Mouse (Mus musculus) layer of hippocampus, adult 9-10 months (tissue): ENCODE measurements around the gene Mis18bp1.
"Not testable (repeated sequence)": the region's sequence is repeated elsewhere in the genome, so short reads cannot be mapped to it uniquely, and the experiment has no call there.

Experiments used
- DNase-seq: peaks from one replicate; pipeline ENCODE4 v3.0.0; 2022; ENCODE audit warnings: low spot score

Gene Mis18bp1

DNA sequence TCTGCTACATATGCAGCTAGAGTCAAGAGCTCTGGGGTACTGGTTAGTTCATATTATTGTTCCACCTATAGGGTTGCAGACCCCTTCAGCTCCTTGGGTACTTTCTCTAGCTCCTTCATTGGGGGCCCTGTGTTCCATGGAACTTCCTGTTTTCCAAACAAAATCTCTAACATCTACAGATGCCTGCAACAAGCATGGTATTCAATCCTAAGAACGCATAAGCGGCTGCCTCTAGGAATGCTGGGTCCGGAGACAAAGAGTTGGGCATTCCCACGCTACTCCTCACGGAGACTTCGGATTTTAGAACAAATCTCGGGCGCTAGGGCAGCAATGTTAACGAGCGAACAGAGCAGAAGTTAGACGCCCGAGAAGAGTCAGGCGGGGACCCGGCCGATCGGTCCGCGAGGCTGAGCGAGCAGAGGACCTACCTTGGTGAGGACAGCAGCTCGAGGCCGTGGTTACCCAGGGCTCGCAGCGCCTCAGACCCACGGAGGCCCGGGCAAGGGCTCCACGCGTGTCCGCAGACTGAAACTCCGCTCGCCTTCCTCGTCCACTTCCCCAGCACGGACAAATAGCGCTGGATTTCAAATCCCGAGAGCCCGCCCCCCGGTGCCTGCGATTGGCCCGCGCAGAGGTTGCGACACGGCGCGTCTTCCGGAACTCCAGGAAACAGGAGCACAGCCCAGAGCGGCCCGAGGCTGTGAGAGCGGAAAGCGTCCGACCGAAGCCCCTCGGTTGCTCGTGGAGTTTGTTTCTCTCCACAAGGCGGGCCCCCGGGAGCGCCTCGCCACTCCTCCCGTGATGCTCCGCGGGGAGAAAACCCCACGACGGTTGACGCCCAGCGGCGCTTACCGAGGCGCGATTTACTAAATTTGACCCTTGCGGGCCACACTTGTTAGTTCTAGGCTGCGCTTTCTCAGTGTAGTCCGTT, at the start of gene Mis18bp1:
Mis18bp1 (minus strand) TSS at position 584 of the 931 bp plus-strand sequence.
- peak; percentile 82 for DNase-seq

DNA sequence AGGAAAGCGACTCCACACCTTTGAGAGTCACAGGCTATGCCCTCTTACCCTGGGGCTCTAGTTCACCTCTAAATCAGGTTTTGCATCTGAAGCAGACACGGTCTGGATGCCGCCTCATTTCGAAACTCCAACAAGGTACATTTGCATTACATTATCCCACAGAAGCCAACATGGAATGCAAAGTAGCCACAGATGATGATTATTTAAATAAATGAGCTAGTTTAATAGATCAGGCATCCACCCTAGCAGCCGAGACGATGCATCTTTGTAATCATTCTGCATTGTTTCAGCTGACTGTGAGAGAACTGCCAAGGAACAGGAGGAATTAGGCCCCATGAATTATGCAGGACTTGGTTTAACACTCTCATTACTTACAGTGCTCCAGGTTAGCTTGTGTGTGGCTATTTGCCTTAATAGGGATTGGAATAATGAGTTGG, 44.0 kb upstream of the Mis18bp1 start:
- DNase-seq, result no peak

DNA sequence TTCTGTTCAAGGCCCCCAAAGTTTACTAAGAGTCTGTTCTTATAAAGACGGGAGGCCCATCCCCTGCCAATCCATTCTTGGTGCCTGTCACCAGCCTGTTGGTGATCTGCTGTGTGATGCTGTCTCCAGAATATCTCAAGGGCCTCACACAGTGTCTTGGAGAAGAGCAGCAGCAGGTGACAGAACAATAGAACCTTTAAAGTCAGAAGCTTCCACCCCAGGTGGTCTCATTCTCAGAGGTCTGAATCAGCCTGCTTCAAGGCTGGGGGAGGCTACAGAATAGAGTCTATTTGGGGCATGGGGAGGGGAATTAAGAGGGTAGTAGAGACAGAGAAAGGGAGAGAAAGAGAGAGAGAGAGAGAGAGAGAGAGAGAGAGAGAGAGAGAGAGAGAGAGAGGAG, 34.0 kb upstream of the Mis18bp1 start:
- DNase-seq, result no peak

DNA sequence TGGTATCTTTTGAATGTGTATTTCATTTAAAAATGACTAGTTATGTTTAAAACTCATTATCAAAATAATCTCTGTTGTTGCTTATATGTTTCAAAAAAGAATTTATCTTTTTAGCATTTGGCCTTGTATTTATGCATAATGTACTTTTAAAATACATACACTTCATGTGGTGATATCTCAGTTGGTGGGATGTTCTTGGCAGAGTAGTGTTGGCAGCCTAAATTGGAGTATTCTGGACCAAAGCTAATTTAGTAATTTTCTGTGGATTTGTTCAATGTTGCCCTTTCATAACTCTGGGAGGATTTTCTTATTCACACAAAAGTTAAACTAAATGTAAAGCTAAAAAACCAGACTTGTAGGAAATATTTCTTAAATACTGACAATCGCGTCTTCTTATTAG, 29.4 kb upstream of the Mis18bp1 start:
- DNase-seq, result no peak

DNA sequence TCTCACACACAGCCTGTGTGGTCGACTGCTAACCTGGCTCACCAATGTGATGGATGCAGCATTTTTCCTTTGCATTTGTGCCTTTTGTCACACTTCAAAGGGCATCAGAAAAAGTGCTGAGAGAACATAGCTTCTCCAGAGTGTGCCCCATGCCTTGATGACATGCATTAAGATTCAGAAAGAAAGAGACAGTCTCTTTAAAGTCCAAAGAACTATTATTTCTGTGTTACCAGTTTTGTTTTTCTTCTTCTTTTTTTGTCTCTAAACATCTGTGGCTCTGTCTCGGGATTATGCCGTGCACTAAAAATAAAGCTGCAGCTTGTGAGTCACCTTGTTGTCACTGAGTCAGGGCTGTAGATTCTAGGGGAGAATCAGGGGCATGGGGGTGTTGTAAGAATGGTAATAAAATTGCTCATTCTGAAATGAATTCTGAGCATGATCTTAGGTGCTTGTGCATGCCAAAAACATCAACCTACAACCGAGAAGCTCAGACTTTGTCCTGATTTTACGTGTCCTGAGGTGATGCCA, 21.7 kb upstream of the Mis18bp1 start:
- DNase-seq, result no peak

DNA sequence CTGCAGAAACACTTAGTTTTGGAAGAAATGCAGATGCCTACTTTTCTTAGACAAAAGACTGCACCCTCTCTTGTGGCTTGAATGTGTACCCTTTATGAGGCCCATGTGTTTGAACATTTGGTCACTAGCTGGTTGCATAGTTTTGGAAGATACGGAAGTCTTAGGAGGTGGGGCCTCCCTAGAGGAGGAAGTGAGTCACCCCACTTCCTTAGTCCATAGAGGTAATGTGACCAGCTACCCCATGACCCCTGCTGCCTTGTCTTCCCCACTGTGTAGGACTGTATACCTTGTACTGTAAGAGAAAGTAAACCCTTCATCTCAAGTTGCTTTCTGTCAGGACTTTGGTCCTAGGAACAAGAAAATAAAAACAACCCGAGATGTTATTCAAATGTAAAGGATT, 16.8 kb upstream of the Mis18bp1 start:
- no peak for DNase-seq

DNA sequence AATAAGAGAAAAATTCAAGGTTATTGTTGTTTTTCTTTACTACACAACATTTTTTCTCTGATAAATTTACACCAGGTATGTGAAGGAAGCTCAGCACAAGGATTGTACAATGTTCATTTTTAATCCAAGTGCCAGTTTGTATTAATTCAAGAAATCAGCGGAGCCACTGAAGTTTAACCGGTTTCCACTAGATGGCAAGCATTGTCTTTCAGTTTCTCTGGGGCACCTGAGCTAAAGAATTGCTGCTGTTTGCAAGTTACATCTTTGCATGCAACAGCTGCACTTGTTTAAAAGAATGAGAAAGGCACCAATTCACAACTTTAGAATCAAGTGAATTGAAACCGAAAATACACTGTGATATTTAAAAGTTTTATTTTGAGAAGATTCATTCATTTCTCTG, 15.0 kb upstream of the Mis18bp1 start:
- no peak for DNase-seq

DNA sequence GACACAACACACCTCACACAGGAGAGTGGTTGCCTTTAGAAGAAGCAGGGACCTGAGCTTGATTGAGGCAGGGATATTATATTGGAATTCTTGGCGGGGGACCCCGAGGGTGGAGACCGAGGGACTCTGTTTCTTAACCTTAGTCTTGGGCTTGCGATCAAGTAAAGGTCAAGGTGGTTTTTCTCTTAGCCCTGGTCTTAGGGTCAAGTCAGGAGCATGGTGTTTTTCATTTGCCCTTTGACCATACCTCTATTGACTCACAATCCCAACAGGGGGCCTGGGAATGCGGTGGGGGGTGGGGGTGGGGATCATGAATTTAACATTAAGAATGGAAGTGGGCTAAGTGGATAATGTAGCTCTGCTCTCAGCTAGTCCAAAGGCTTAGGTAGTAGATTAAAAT, 1.3 kb upstream of the Mis18bp1 start:
- DNase-seq, result no peak

DNA sequence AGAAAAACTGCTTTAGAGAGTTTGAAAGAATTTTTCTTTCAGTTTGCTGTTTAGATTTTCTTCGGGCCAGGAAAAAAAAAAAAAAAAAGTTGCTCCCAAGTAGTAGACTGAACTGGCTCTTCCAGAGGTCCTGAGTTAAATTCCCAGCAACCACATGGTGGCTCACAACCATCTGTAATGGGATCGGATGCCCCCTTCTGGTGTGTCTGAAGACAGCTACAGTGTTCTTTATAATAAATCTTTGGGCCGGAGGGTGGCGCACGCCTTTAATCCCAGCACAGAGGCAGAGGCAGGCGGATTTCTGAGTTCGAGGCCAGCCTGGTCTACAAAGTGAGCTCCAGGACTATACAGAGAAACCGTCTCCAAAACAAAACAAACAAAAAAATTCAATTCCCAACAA, 555 bp upstream of the Mis18bp1 start:
- peak; percentile 45 for DNase-seq

DNA sequence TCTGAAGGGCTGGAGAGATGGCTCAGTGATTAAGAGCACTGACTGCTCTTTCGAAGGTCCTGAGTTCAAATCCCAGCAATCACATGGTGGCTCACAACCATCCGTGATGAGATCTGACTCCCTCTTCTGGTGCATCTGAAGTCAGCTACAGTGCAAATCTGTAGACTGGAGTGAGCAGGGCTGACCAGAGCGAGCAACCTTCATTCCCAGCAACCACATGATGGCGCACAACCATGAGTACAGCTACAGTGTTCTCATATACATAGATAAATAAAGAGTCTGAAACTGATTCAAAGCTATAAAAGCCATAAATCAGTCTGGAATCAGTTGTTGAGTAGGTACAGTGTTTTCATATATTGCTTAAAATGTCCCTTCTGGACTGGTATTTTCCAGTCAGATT, 36.3 kb downstream of the Mis18bp1 start:
- not testable (repeated sequence) for DNase-seq

DNA sequence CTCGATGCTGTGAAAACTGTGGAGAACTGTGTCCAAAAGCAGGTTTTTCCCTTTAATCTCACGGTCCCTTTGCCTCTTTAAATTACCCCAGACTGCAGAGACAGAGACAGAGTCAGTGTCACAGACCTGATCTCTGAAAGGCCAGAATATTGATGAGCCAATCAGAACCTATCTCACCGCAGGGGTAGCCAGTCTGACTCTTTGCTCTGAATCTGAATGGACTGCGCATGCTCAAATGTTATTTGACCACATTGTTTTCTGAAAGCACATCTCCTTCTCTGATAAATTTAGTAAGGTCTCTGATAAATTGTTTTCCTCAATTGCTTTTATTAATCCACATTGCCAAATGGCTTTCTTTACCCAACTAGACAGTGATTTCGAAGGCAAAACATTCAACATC, 53.0 kb downstream of the Mis18bp1 start:
- no peak for DNase-seq

DNA sequence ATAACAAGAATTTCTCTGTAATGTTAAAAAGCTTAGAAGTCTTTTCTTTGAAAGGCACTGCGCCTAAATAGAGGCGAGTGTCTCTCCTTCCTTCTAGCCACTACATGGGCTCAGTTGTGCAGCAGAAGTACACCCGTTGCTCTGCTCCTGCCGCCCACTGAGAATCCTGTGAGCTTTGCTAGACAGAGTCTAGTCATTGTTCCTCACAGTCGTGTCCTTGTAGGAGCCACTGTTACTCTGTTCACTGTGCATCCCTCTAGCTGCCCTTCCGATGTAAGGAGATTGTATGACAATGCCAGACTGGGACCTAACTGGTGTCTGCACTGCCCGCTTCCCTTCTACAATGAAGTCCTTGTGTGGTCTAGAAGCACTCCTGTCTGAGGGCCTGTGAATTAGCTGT, 53.4 kb downstream of the Mis18bp1 start:
- no peak for DNase-seq

DNA sequence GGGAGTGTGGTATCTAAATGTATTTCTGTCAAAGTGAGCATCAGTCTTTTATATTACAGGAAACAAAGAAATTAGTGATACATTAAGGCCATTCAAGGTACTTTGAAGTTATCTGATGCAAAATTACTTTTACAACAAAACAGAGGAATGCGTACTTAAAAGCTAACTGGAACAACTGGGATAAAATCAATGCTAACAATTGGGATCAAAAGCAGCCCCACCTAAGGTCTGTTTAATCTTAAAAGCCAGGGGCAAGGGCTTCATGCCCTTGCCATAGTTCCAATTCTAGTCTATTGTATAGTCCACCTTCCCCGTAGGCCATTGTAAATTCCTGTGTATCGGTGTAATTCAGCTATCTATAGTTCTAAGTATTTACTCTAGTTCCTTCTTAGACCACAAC, 57.4 kb downstream of the Mis18bp1 start:
- not testable (repeated sequence) for DNase-seq

DNA sequence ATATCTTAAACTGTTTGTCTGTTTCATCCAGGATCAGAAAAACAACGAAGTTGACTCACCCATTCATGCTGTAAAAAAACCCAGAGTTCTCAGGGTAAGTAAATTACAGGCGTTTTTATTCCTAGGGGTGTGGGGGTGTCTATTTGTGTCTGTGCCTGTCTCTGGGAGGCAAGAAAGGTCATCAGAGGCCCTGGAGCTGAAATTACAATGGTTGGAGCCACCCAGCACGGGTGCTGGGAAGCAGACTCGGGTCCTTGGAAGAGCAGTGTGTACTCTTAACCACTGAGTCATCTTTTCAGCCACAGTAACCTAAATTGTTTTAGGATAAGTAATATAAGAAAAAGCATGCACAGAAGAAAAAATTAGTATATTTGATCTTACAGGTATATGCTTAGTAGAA, 58.5 kb downstream of the Mis18bp1 start:
- no peak for DNase-seq

DNA sequence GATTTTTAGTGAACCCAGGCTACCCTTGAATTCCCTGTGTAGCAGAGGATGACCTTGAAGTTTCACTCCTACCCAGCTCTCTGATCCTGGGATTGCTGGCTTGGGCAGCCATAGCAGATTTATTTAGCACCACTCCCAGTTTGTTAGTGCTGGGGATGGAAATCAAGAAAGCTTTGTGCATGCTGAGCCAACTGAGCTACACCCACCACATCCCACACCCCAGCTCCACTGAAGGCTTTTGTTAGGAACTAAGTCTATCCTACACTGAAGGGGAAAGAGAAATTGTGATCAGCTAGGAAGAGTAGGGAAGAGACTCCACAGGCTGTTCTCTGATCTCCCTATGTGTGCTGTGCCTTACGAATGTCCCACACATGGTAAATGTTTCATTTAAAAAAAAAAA, 59.6 kb downstream of the Mis18bp1 start:
- DNase-seq, result no peak

DNA sequence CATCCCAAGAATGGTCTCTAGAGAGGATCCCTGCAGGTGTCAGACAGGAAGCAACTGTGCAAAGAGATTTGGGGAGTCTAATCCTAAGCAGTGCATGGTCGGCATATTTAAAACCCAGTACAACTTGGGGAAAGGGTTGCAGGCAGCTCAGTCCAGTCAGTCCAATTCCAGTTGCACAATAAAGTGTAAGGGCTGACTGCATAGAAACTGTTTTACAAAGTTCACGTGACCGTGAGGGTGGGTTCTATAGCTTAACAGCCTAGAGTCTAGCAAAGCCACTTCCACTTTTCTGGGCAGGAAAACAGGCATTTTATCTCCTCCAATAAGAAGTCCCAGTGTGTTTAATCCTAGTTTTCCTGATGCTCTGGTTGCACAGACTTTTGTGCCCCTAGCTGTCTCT, 60.9 kb downstream of the Mis18bp1 start:
- no peak for DNase-seq

DNA sequence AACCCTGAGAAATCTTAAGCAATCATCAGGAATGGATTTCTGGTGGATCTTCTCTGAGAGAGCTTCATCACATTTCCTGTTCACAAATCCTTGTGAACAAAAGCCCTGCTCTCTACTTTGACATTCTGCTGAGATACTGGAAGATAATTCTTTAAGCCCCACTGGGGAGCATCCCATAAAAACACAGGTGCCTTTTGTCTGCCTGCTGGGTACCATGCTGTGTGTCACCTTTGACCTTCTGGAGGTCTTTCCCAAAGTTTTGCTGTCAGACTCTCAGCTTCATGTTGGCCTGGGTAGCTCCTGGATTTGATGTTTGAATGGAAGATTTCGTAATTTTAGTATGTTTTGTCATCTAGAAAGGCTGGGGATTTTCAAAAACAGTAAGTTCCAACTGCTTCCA, 63.7 kb downstream of the Mis18bp1 start:
- DNase-seq, result no peak
